Mouse (Mus musculus): Measurements from ENCODE around the gene Strip1. TPM values are rescaled to one million over a fixed set of nuclear protein-coding genes. Genes with fewer than 3 reads are reported as not detected.

The Strip1 gene
- polyA plus RNA-seq, 1 experiment from 2014 or later = 158 TPM

- peaks cover 7% of the 10 kb centered on the region; the same call in 1 of the 2 replicates for H3K4me1 ChIP-seq (replicated peaks; ENCODE audit: control insufficient read depth, insufficient read depth, low read length)
- no peak overlapping the region for H3K27ac ChIP-seq
- ATAC-seq (ENCODE audit: low FRiP score) (no peak), DNase-seq (ENCODE audit: low spot score) (no peak)
- WGBS = 73% methylated on average over 6 of the region's 6 CpGs
- no peaks in the 10 kb centered on the region for H3K9me3 ChIP-seq (ENCODE audit: control insufficient read depth, low read length)
- peaks cover 93% of the 10 kb centered on the region for H3K27me3 ChIP-seq (ENCODE audit: control insufficient read depth, insufficient read depth, low read length)
- H3K9ac ChIP-seq = no peak overlapping the region
- H3K4me2 ChIP-seq (replicated peaks) = no peak overlapping the region
- no peaks in the 10 kb centered on the region for H3K36me3 ChIP-seq (replicated peaks; ENCODE audit: control insufficient read depth, insufficient read depth)
- H3K4me3 ChIP-seq (replicated peaks; ENCODE audit: low read length) = no peak overlapping the region
Measured at GRCm38 (mm10) chr3:107586504-107586903, 45.0 kb downstream of the Strip1 start.

- no peak for DNase-seq (ENCODE audit: low spot score)
- 6% methylated on average over 1 of the region's 1 CpGs for WGBS
- Histone ChIP-seq H3K27ac (no peak overlapping the region), H3K4me2 (replicated peaks) (no peak overlapping the region), H3K4me3 (replicated peaks; ENCODE audit: low read length) (no peak overlapping the region), H3K36me3 (replicated peaks; ENCODE audit: control insufficient read depth, insufficient read depth) (no peaks in the 10 kb centered on the region), H3K4me1 (replicated peaks; ENCODE audit: control insufficient read depth, insufficient read depth, low read length) (peaks cover 7% of the 10 kb centered on the region; the same call in 1 of the 2 replicates), H3K9me3 (ENCODE audit: control insufficient read depth, low read length) (no peaks in the 10 kb centered on the region), H3K27me3 (ENCODE audit: control insufficient read depth, insufficient read depth, low read length) (peaks cover 90% of the 10 kb centered on the region), H3K9ac (no peak overlapping the region)
- ATAC-seq (ENCODE audit: low FRiP score) = no peak
Measured at GRCm38 (mm10) chr3:107583893-107584292, 47.6 kb downstream of the Strip1 start.

GRCm38 (mm10) chr3:107582875-107583767 lies 48.4 kb downstream of the Strip1 start:
- Histone ChIP-seq H3K36me3 (replicated peaks; ENCODE audit: control insufficient read depth, insufficient read depth) (no peaks in the 10 kb centered on the region), H3K27ac (no peak overlapping the region), H3K4me1 (replicated peaks; ENCODE audit: control insufficient read depth, insufficient read depth, low read length) (peaks cover 7% of the 10 kb centered on the region; the same call in 1 of the 2 replicates), H3K9me3 (ENCODE audit: control insufficient read depth, low read length) (no peaks in the 10 kb centered on the region), H3K4me2 (replicated peaks) (peak overlapping the region; percentile 44), H3K27me3 (ENCODE audit: control insufficient read depth, insufficient read depth, low read length) (peaks cover 86% of the 10 kb centered on the region), H3K9ac (no peak overlapping the region), H3K4me3 (replicated peaks; ENCODE audit: low read length) (peak overlapping the region; percentile 17)
- under 1% methylated on average over 65 of the region's 65 CpGs for WGBS
- no peak for ATAC-seq (ENCODE audit: low FRiP score)
- no peak for DNase-seq (ENCODE audit: low spot score)

- Histone ChIP-seq H3K9me3 (ENCODE audit: control insufficient read depth, low read length) (no peaks in the 10 kb centered on the region), H3K9ac (no peak overlapping the region), H3K4me3 (replicated peaks; ENCODE audit: low read length) (peak overlapping the region; percentile 17), H3K27ac (no peak overlapping the region), H3K36me3 (replicated peaks; ENCODE audit: control insufficient read depth, insufficient read depth) (no peaks in the 10 kb centered on the region), H3K4me2 (replicated peaks) (peak overlapping the region; percentile 44), H3K27me3 (ENCODE audit: control insufficient read depth, insufficient read depth, low read length) (peaks cover 78% of the 10 kb centered on the region), H3K4me1 (replicated peaks; ENCODE audit: control insufficient read depth, insufficient read depth, low read length) (peaks cover 7% of the 10 kb centered on the region; the same call in 1 of the 2 replicates)
- ATAC-seq (ENCODE audit: low FRiP score) (no peak), DNase-seq (ENCODE audit: low spot score) (no peak)
- WGBS = 2% methylated on average over 18 of the region's 18 CpGs
Measured at GRCm38 (mm10) chr3:107582130-107582874, 49.2 kb downstream of the Strip1 start.

- no peaks in the 10 kb centered on the region for H3K36me3 ChIP-seq (replicated peaks; ENCODE audit: control insufficient read depth, insufficient read depth)
- no peak overlapping the region for H3K4me2 ChIP-seq (replicated peaks)
- H3K4me3 ChIP-seq (replicated peaks; ENCODE audit: low read length) = no peak overlapping the region
- no peak for DNase-seq (ENCODE audit: low spot score)
- WGBS = 3% methylated on average over 15 of the region's 15 CpGs
- no peak overlapping the region for H3K27ac ChIP-seq
- peaks cover 69% of the 10 kb centered on the region for H3K27me3 ChIP-seq (ENCODE audit: control insufficient read depth, insufficient read depth, low read length)
- no peak for ATAC-seq (ENCODE audit: low FRiP score)
- peaks cover 7% of the 10 kb centered on the region; the same call in 1 of the 2 replicates for H3K4me1 ChIP-seq (replicated peaks; ENCODE audit: control insufficient read depth, insufficient read depth, low read length)
- no peaks in the 10 kb centered on the region for H3K9me3 ChIP-seq (ENCODE audit: control insufficient read depth, low read length)
- no peak overlapping the region for H3K9ac ChIP-seq
Measured at GRCm38 (mm10) chr3:107581103-107582010, 50.1 kb downstream of the Strip1 start.

GRCm38 (mm10) chr3:107579466-107579865 lies 52.0 kb downstream of the Strip1 start:
- H3K27me3 ChIP-seq (ENCODE audit: control insufficient read depth, insufficient read depth, low read length) = peaks cover 50% of the 10 kb centered on the region

DNA sequence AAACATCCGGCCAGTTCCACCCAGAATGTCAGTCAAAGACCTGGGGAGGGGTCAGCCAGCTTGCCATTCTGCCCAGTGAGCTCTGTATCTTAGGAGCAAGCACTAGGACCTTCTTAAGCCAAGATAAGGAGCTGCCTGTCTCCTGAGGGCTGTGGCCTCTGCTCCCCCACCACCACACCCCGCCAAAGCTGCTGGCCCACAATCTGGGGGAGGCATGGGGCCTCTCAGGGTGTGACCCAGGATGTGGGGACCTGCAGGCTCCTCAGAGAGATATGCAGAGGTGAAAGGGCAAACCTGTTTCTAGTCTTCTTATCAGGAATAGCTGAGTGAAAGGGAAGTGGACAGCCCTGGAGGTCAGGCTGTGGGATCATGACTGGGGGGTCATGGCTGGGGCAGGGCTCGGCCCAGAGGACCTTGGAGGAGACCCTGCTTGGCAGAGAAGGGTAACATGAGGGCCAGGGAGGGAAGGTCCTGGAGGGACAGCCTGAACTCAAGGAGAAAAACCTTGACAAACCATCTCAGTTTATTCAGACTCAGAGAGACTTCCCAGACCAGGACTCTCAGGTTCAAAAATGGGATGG lies 53.6 kb downstream of the Strip1 start:
- Histone ChIP-seq H3K4me1 (replicated peaks; ENCODE audit: control insufficient read depth, insufficient read depth, low read length) (peaks cover 3% of the 10 kb centered on the region; the same call in 1 of the 2 replicates), H3K4me2 (replicated peaks) (no peak overlapping the region), H3K36me3 (replicated peaks; ENCODE audit: control insufficient read depth, insufficient read depth) (no peaks in the 10 kb centered on the region), H3K27me3 (ENCODE audit: control insufficient read depth, insufficient read depth, low read length) (peaks cover 34% of the 10 kb centered on the region), H3K27ac (no peak overlapping the region), H3K4me3 (replicated peaks; ENCODE audit: low read length) (no peak overlapping the region), H3K9me3 (ENCODE audit: control insufficient read depth, low read length) (no peaks in the 10 kb centered on the region), H3K9ac (no peak overlapping the region)
- no peak for ATAC-seq (ENCODE audit: low FRiP score)
- no peak for DNase-seq (ENCODE audit: low spot score)
- 30% methylated on average over 3 of the region's 3 CpGs for WGBS

More at GRCm38 (mm10) chr3:107579466-107579865, 52.0 kb downstream of the Strip1 start:
- Histone ChIP-seq H3K4me1 (replicated peaks; ENCODE audit: control insufficient read depth, insufficient read depth, low read length) (peaks cover 7% of the 10 kb centered on the region; the same call in 1 of the 2 replicates), H3K9me3 (ENCODE audit: control insufficient read depth, low read length) (no peaks in the 10 kb centered on the region), H3K4me3 (replicated peaks; ENCODE audit: low read length) (no peak overlapping the region), H3K36me3 (replicated peaks; ENCODE audit: control insufficient read depth, insufficient read depth) (no peaks in the 10 kb centered on the region), H3K4me2 (replicated peaks) (no peak overlapping the region), H3K27ac (no peak overlapping the region), H3K9ac (no peak overlapping the region)
- ATAC-seq (ENCODE audit: low FRiP score) (no peak), DNase-seq (ENCODE audit: low spot score) (peak; percentile 83)
- WGBS = 5% methylated on average over 4 of the region's 4 CpGs

DNA sequence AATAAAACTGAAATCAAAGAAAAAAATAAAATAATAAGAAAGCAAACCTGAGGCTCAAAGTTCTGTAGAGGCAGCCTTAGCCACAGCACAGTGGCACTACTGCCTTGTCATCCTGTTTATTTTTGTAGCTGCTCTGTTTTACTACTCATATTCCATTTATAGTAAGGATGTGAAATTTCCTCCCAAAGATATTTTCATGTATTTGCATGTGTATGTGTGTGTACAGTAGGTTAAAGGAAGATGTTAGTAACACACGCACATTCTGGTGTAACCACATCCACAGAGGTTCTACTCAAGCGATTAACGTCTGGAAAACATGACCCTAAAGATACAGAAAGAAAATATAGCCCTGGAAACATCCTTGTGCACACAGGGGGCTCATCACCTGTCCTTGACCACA lies 54.7 kb downstream of the Strip1 start:
- Histone ChIP-seq H3K9ac (no peak overlapping the region), H3K36me3 (replicated peaks; ENCODE audit: control insufficient read depth, insufficient read depth) (no peaks in the 10 kb centered on the region), H3K4me3 (replicated peaks; ENCODE audit: low read length) (no peak overlapping the region), H3K9me3 (ENCODE audit: control insufficient read depth, low read length) (no peaks in the 10 kb centered on the region), H3K27me3 (ENCODE audit: control insufficient read depth, insufficient read depth, low read length) (peaks cover 23% of the 10 kb centered on the region), H3K4me1 (replicated peaks; ENCODE audit: control insufficient read depth, insufficient read depth, low read length) (no peaks in the 10 kb centered on the region), H3K4me2 (replicated peaks) (no peak overlapping the region), H3K27ac (no peak overlapping the region)
- no peak for ATAC-seq (ENCODE audit: low FRiP score)
- no peak for DNase-seq (ENCODE audit: low spot score)
- 89% methylated on average over 3 of the region's 3 CpGs for WGBS

Data from hindbrain, embryonic 14.5 days (tissue).